Mouse (Mus musculus): ENCODE results near the gene Dpysl4. TPM values are rescaled to one million over a fixed set of nuclear protein-coding genes. Genes with fewer than 3 reads are reported as not detected.

Dpysl4 gene
- total RNA-seq, 2 experiments from 2014 or later, result not detected

GRCm38 (mm10) chr7:139094761-139095160, 9.0 kb downstream of the Dpysl4 start:
- ATAC-seq (replicated peaks; ENCODE audit: low FRiP score, poor library complexity, severe bottlenecking), result no peak

- no peak for ATAC-seq (replicated peaks; ENCODE audit: low FRiP score, poor library complexity, severe bottlenecking)
Measured at GRCm38 (mm10) chr7:139095282-139095681, 9.5 kb downstream of the Dpysl4 start.

- no peak for ATAC-seq (replicated peaks; ENCODE audit: low FRiP score, poor library complexity, severe bottlenecking)
Measured at GRCm38 (mm10) chr7:139096399-139096798, 10.6 kb downstream of the Dpysl4 start.

GRCm38 (mm10) chr7:139100531-139101095, 14.8 kb downstream of the Dpysl4 start:
- no peak for ATAC-seq (replicated peaks; ENCODE audit: low FRiP score, poor library complexity, severe bottlenecking)

- no peak for ATAC-seq (replicated peaks; ENCODE audit: low FRiP score, poor library complexity, severe bottlenecking)
Measured at GRCm38 (mm10) chr7:139101286-139101804, 15.5 kb downstream of the Dpysl4 start.

- ATAC-seq (replicated peaks; ENCODE audit: low FRiP score, poor library complexity, severe bottlenecking), result no peak
Measured at GRCm38 (mm10) chr7:139101826-139102225, 16.0 kb downstream of the Dpysl4 start.

- no peak for ATAC-seq (replicated peaks; ENCODE audit: low FRiP score, poor library complexity, severe bottlenecking)
Measured at GRCm38 (mm10) chr7:139103960-139104381, 18.2 kb downstream of the Dpysl4 start.

GRCm38 (mm10) chr7:139105076-139105475, 19.3 kb downstream of the Dpysl4 start:
- ATAC-seq (replicated peaks; ENCODE audit: low FRiP score, poor library complexity, severe bottlenecking), result no peak

GRCm38 (mm10) chr7:139105705-139106104, 19.9 kb downstream of the Dpysl4 start:
- ATAC-seq (replicated peaks; ENCODE audit: low FRiP score, poor library complexity, severe bottlenecking), result no peak

- no peak for ATAC-seq (replicated peaks; ENCODE audit: low FRiP score, poor library complexity, severe bottlenecking)
Measured at GRCm38 (mm10) chr7:139107908-139108650, 22.3 kb downstream of the Dpysl4 start.

- no peak for ATAC-seq (replicated peaks; ENCODE audit: low FRiP score, poor library complexity, severe bottlenecking)
Measured at GRCm38 (mm10) chr7:139119152-139119774, 33.5 kb downstream of the Dpysl4 start.

- ATAC-seq (replicated peaks; ENCODE audit: low FRiP score, poor library complexity, severe bottlenecking), result no peak
Measured at GRCm38 (mm10) chr7:139119775-139120153, 34.0 kb downstream of the Dpysl4 start.

GRCm38 (mm10) chr7:139125881-139126280, 40.1 kb downstream of the Dpysl4 start:
- no peak for ATAC-seq (replicated peaks; ENCODE audit: low FRiP score, poor library complexity, severe bottlenecking)

GRCm38 (mm10) chr7:139126549-139126948, 40.7 kb downstream of the Dpysl4 start:
- no peak for ATAC-seq (replicated peaks; ENCODE audit: low FRiP score, poor library complexity, severe bottlenecking)

GRCm38 (mm10) chr7:139128994-139129393, 43.2 kb downstream of the Dpysl4 start:
- ATAC-seq (replicated peaks; ENCODE audit: low FRiP score, poor library complexity, severe bottlenecking), result no peak

- no peak for ATAC-seq (replicated peaks; ENCODE audit: low FRiP score, poor library complexity, severe bottlenecking)
Measured at GRCm38 (mm10) chr7:139130361-139130760, 44.6 kb downstream of the Dpysl4 start.

- no peak for ATAC-seq (replicated peaks; ENCODE audit: low FRiP score, poor library complexity, severe bottlenecking)
Measured at GRCm38 (mm10) chr7:139131538-139131937, 45.7 kb downstream of the Dpysl4 start.

GRCm38 (mm10) chr7:139133446-139133845, 47.6 kb downstream of the Dpysl4 start:
- ATAC-seq (replicated peaks; ENCODE audit: low FRiP score, poor library complexity, severe bottlenecking), result no peak

- ATAC-seq (replicated peaks; ENCODE audit: low FRiP score, poor library complexity, severe bottlenecking), result no peak
Measured at GRCm38 (mm10) chr7:139135236-139135635, 49.4 kb downstream of the Dpysl4 start.

- ATAC-seq (replicated peaks; ENCODE audit: low FRiP score, poor library complexity, severe bottlenecking), result no peak
Measured at GRCm38 (mm10) chr7:139136906-139137491, 51.2 kb downstream of the Dpysl4 start.

Data from erythroblast, adult 5-6 weeks (primary cell).